Mouse (Mus musculus): Measurements from ENCODE around the gene Ppp4r2. TPM values are rescaled to one million over a fixed set of nuclear protein-coding genes. Genes with fewer than 3 reads are reported as not detected.

Ppp4r2 gene
- polyA plus RNA-seq (2017; shearing (Covaris generic)), result 63.4 TPM

DNA sequence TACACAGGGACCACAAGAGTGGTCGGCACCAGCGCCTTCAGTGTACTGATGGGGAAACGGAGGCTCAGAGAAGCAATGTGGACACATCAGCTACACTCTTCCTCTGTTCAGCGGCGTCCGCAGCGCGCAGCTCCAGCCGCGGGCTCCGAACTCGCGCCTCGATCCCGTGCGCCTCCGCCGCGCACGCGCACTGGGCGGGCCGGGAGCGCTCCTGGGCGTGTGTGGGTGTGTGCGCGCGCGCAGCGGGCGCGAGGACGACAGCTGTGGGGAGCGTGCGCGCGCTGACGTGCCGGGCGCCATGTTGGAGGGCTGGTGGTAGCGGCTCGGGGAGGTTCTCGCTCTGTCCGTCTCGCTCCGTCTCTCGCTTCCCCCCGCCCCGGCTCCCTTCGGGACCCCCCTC lies at the start of gene Ppp4r2:
TSS of gene Ppp4r2 (plus strand) at position 268 of the 400 bp plus-strand sequence.

Other genes with a start within 250 kb of the Ppp4r2 start
- gene Shq1, start 162.5 kb upstream of the Ppp4r2 start, polyA plus RNA-seq (2017; shearing (Covaris generic)), result 7.2 TPM
- 0.42 TPM for gene Gxylt2, start 128.9 kb upstream of the Ppp4r2 start, polyA plus RNA-seq (2017; shearing (Covaris generic))